ENCODE assay signal across 25 mouse cellular contexts in genomic region chr16:32633486-32634012, GRCm38 (mm10). TPM values are rescaled to one million over a fixed set of nuclear protein-coding genes. Genes with fewer than 3 reads are reported as not detected.
DNase-seq lines count a peak whose midpoint lies in the region; ATAC-seq lines count a peak whose summit lies in the region.
"Had no signal": no experiment of that assay in that cellular context is flagged by ENCODE, and none has a peak within 500 bp of the region (broad histone marks: within the 10 kb centered on the region; RNA-seq: fewer than 3 reads in every experiment).

No protein-coding gene starts in this region.

- H3K9ac ChIP-seq in liver, embryonic 12.5 days, result no peak overlapping the region
- H3K9ac ChIP-seq in liver, embryonic 16.5 days (ENCODE audit: low read depth, low read length), result no peak overlapping the region
- H3K9ac ChIP-seq in midbrain, embryonic 16.5 days (ENCODE audit: low read depth, low read length), result no peak overlapping the region
- H3K9ac ChIP-seq: embryonic facial prominence, embryonic 12.5 days; forebrain, embryonic 12.5 days; hindbrain, embryonic 12.5 days had no signal

- peaks cover 44% of the 10 kb centered on the region for H3K36me3 ChIP-seq in heart, embryonic 10.5 days
- H3K36me3 ChIP-seq in liver, embryonic 12.5 days, result peaks cover 54% of the 10 kb centered on the region
- H3K36me3 ChIP-seq in liver, embryonic 16.5 days (ENCODE audit: control insufficient read depth, insufficient read depth), result peaks cover 49% of the 10 kb centered on the region
- peaks cover 11% of the 10 kb centered on the region for H3K36me3 ChIP-seq in midbrain, embryonic 16.5 days (ENCODE audit: control insufficient read depth, insufficient read depth, low read length)

- no peak overlapping the region for H3K27ac ChIP-seq in heart, embryonic 10.5 days
- peak overlapping the region; percentile 70 for H3K27ac ChIP-seq in liver, embryonic 12.5 days
- peak overlapping the region; percentile 30; the same call in 1 of the 2 replicates for H3K27ac ChIP-seq in liver, embryonic 16.5 days (ENCODE audit: low read length)
- H3K27ac ChIP-seq in midbrain, embryonic 16.5 days (ENCODE audit: low read length), result no peak overlapping the region
- H3K27ac ChIP-seq: embryonic facial prominence, embryonic 12.5 days; forebrain, embryonic 12.5 days; hindbrain, embryonic 12.5 days had no signal

- peak; percentile 61 for DNase-seq in heart, adult 11 months
- DNase-seq in heart, embryonic 10.5 days (ENCODE audit: low spot score), result no peak
- no peak for DNase-seq in thymus, postnatal 14 days
- DNase-seq in neural tube, embryonic 10.5 days (ENCODE audit: extremely low spot score, low spot score), result no peak
- DNase-seq: adrenal gland, adult 8-10 months; adrenal gland, postnatal 36 days; B cell, adult 2 months; cerebellum, adult 11 months; cerebellum, adult 9-10 months; cerebellum, postnatal 25 days; gastrocnemius, postnatal 25 days; heart, postnatal 10 days; heart, postnatal 4 days had no signal

- no peaks in the 10 kb centered on the region for H3K9me3 ChIP-seq in heart, embryonic 10.5 days
- no peaks in the 10 kb centered on the region for H3K9me3 ChIP-seq in liver, embryonic 12.5 days (replicated peaks)
- H3K9me3 ChIP-seq in liver, embryonic 16.5 days (replicated peaks; ENCODE audit: control insufficient read depth, low read length), result no peaks in the 10 kb centered on the region
- no peaks in the 10 kb centered on the region for H3K9me3 ChIP-seq in midbrain, embryonic 16.5 days (replicated peaks; ENCODE audit: control insufficient read depth, low read length, poor library complexity, severe bottlenecking)
- H3K9me3 ChIP-seq: embryonic facial prominence, embryonic 12.5 days; forebrain, embryonic 12.5 days; hindbrain, embryonic 12.5 days had no signal

- H3K4me2 ChIP-seq in liver, embryonic 12.5 days, result no peak overlapping the region
- H3K4me2 ChIP-seq in liver, embryonic 16.5 days (ENCODE audit: low read depth, low read length), result no peak overlapping the region
- H3K4me2 ChIP-seq in midbrain, embryonic 16.5 days (ENCODE audit: low read length), result no peak overlapping the region
- H3K4me2 ChIP-seq: embryonic facial prominence, embryonic 12.5 days; forebrain, embryonic 12.5 days; hindbrain, embryonic 12.5 days had no signal

- WGBS in heart, embryonic 10.5 days, result 90% methylated on average over 4 of the region's 4 CpGs
- WGBS in liver, embryonic 12.5 days (ENCODE audit: insufficient replicate concordance), result 79% methylated on average over 4 of the region's 4 CpGs
- WGBS in liver, embryonic 16.5 days (ENCODE audit: insufficient replicate concordance), result 83% methylated on average over 4 of the region's 4 CpGs
- 91% methylated on average over 4 of the region's 4 CpGs for WGBS in midbrain, embryonic 16.5 days

- ATAC-seq in liver, embryonic 12.5 days, result peak; percentile 48
- ATAC-seq in liver, embryonic 16.5 days (ENCODE audit: low read depth), result peak; percentile 26
- ATAC-seq in midbrain, embryonic 16.5 days, result no peak
- ATAC-seq: activated CD4-positive, CD25-positive, alpha-beta regulatory T cell, adult 4 months; CD4-positive, CD25-positive, alpha-beta regulatory T cell, adult 4 months; forebrain, embryonic 16.5 days; hindbrain, embryonic 16.5 days; inflammation-experienced regulatory T-cells, adult 6 months; Patski had no signal

- H3K4me1 ChIP-seq in heart, embryonic 10.5 days, result peaks cover 3% of the 10 kb centered on the region; the same call in 1 of the 2 replicates
- H3K4me1 ChIP-seq in liver, embryonic 12.5 days, result peaks cover 8% of the 10 kb centered on the region
- H3K4me1 ChIP-seq in liver, embryonic 16.5 days (ENCODE audit: control insufficient read depth, low read depth, low read length), result peaks cover 4% of the 10 kb centered on the region
- H3K4me1 ChIP-seq in midbrain, embryonic 16.5 days (ENCODE audit: control insufficient read depth, insufficient read depth, low read length), result 0 out of 2 replicates have a peak, but pooled peaks cover under 1% of the 10 kb centered on the region
- H3K4me1 ChIP-seq: embryonic facial prominence, embryonic 12.5 days; hindbrain, embryonic 12.5 days had no signal

- H3K27me3 ChIP-seq in heart, embryonic 10.5 days (ENCODE audit: insufficient read depth, poor library complexity, severe bottlenecking), result no peaks in the 10 kb centered on the region
- peaks cover 7% of the 10 kb centered on the region for H3K27me3 ChIP-seq in liver, embryonic 12.5 days (replicated peaks)
- no peaks in the 10 kb centered on the region for H3K27me3 ChIP-seq in liver, embryonic 16.5 days (ENCODE audit: control insufficient read depth, insufficient read depth, low read depth, low read length)
- no peaks in the 10 kb centered on the region for H3K27me3 ChIP-seq in midbrain, embryonic 16.5 days (ENCODE audit: control insufficient read depth, insufficient read depth, low read depth, low read length)
- H3K27me3 ChIP-seq: embryonic facial prominence, embryonic 12.5 days; forebrain, embryonic 12.5 days; hindbrain, embryonic 12.5 days; Patski had no signal

- no peak overlapping the region for H3K4me3 ChIP-seq in heart, embryonic 10.5 days
- H3K4me3 ChIP-seq in liver, embryonic 12.5 days, result no peak overlapping the region
- H3K4me3 ChIP-seq in liver, embryonic 16.5 days (ENCODE audit: low read depth, low read length), result no peak overlapping the region
- no peak overlapping the region for H3K4me3 ChIP-seq in midbrain, embryonic 16.5 days (ENCODE audit: low read depth, low read length)
- H3K4me3 ChIP-seq: embryonic facial prominence, embryonic 12.5 days; forebrain, embryonic 12.5 days; hindbrain, embryonic 12.5 days had no signal

RNA-seq across cellular contexts. Expression of gene Tnk2, which starts 10.1 kb away (rescaled TPM):
- 6.5 and 9.2 TPM in 2 replicates for polyA plus RNA-seq in heart, embryonic 10.5 days (2016; fragmentation: Nextera tagmentation; extraction: Ambion mirVana)
- polyA plus RNA-seq in liver, embryonic 12.5 days (2016; fragmentation: Nextera tagmentation; extraction: Ambion mirVana), result 6.3 and 6.6 TPM in 2 replicates
- polyA plus RNA-seq in liver, embryonic 16.5 days (2015; fragmentation: Nextera tagmentation; extraction: Ambion mirVana), result 2.7 and 2.8 TPM in 2 replicates
- polyA plus RNA-seq in midbrain, embryonic 16.5 days (2015; fragmentation: Nextera tagmentation; extraction: Ambion mirVana), result 19.0 and 21.6 TPM in 2 replicates

RNA-seq across cellular contexts. Expression of gene Tfrc, which starts 24.8 kb away (rescaled TPM):
- 72.0 and 82.0 TPM in 2 replicates for polyA plus RNA-seq in heart, embryonic 10.5 days (2016; fragmentation: Nextera tagmentation; extraction: Ambion mirVana)
- polyA plus RNA-seq in liver, embryonic 12.5 days (2016; fragmentation: Nextera tagmentation; extraction: Ambion mirVana), result 327 and 339 TPM in 2 replicates
- 317 and 331 TPM in 2 replicates for polyA plus RNA-seq in liver, embryonic 16.5 days (2015; fragmentation: Nextera tagmentation; extraction: Ambion mirVana)
- polyA plus RNA-seq in midbrain, embryonic 16.5 days (2015; fragmentation: Nextera tagmentation; extraction: Ambion mirVana), result 33.3 and 40.5 TPM in 2 replicates

Comparison
In these comparisons a context has a peak if more than half of its experiments do, and no peak if none do; other contexts are left out.
1. H3K27ac ChIP-seq: peak in liver, embryonic 12.5 days (single experiment) and liver, embryonic 16.5 days (single experiment); none in heart, embryonic 10.5 days (single experiment) and midbrain, embryonic 16.5 days (single experiment).